Mouse (Mus musculus): ENCODE measurements around the gene Nrgn. TPM values are rescaled to one million over a fixed set of nuclear protein-coding genes. Genes with fewer than 3 reads are reported as not detected.

Nrgn gene
- total RNA-seq, 2 experiments from 2014 or later, result 4.5 to 6.1 TPM

Other genes with a start within 250 kb of the Nrgn start
- gene Ccdc15, start 204.5 kb downstream of the Nrgn start, total RNA-seq (2021), result 1 to 10 TPM; 1.4 to 2.0 TPM
- not detected for gene Hepacam, start 185.6 kb downstream of the Nrgn start, total RNA-seq (2021)
- gene Robo4, start 151.0 kb downstream of the Nrgn start, total RNA-seq (2021), result 10 to 100 TPM; 29.6 to 38.7 TPM
- gene Robo3, start 119.7 kb downstream of the Nrgn start, total RNA-seq (2021), result not detected
- gene Msantd2, start 63.6 kb downstream of the Nrgn start, total RNA-seq (2021), result 1 to 10 TPM; 6.7 to 6.9 TPM
- gene Esam, start 24.8 kb downstream of the Nrgn start, total RNA-seq (2021), result 10 to 100 TPM; 66.9 to 79.2 TPM
- 1 to 10 TPM; 4.0 to 4.7 TPM for gene Vsig2, start 13.6 kb downstream of the Nrgn start, total RNA-seq (2021)
- 1 to 10 TPM; 9.6 to 9.7 TPM for gene Siae, start 2.8 kb upstream of the Nrgn start, total RNA-seq (2021)
- gene Spa17, start 60.8 kb upstream of the Nrgn start, total RNA-seq (2021), result 1 to 10 TPM; 2.6 to 2.7 TPM
- 10 to 100 TPM; 35.2 to 37.8 TPM for gene Tbrg1, start 104.4 kb upstream of the Nrgn start, total RNA-seq (2021)
- gene Panx3, start 116.3 kb upstream of the Nrgn start, total RNA-seq (2021), result not detected
- not detected for gene Olfr160, start 163.3 kb upstream of the Nrgn start, total RNA-seq (2021)
- gene Olfr874, start 192.2 kb upstream of the Nrgn start, total RNA-seq (2021), result not detected
- not detected for gene Olfr875, start 219.0 kb upstream of the Nrgn start, total RNA-seq (2021)